Comparison of ENCODE assay signal across 20 mouse cellular contexts in the genomic region with DNA sequence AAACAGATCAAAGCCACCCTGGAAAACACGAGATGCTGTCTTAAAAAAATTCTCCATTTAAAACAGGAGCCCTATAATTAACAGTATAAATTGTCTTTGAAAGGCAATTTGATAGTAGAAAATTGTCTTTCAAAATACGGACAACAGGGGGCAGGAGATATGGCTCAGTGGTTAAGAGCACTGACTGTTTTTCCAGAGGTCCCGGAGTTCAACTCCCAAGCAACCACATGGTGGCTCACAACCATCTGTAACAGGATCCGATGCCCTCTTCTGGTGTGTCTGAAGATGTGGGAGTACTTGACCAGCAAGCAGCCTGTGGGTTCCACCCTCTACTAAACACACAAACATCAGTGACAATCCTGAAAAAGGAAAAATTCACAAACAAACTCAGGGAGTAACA.
A peak's percentile ranks its signal among the peaks of the same experiment; 100 is the strongest.
DNase-seq lines count a peak whose midpoint lies in the region; TF ChIP-seq lines count a peak whose summit lies in the region.
"Had no signal": no experiment of that assay in that cellular context is flagged by ENCODE, and none has a peak within 500 bp of the region (broad histone marks: within the 10 kb centered on the region; RNA-seq: fewer than 3 reads in every experiment).

No protein-coding gene starts in this region.

- TF ChIP-seq EP300 in heart, adult 2 months (IDR thresholded peaks at IDR 0.05; ENCODE audit: insufficient read depth, low read depth, low read length) = no peak
- no peak for TF ChIP-seq EP300 in CH12.LX (IDR thresholded peaks at IDR 0.05; ENCODE audit: low read length)

- H3K79me2 ChIP-seq in heart, adult 2 months (replicated peaks; ENCODE audit: control insufficient read depth, insufficient read depth, low read length) = no peaks in the 10 kb centered on the region
- H3K79me2 ChIP-seq in CH12.LX (replicated peaks; ENCODE audit: control insufficient read depth, extremely low read depth, insufficient read depth, poor library complexity, severe bottlenecking) = no peaks in the 10 kb centered on the region

- dilution Hi-C loops in CH12.LX (cut with MboI; ENCODE audit: extremely low pct_ligation_motif_present, extremely low pct_unique_long_range_greater_than_20kb, low sequenced_read_pairs) = no loop called here

- peaks cover 1% of the 10 kb centered on the region; the same call in 1 of the 2 replicates for H3K4me1 ChIP-seq in heart, adult 2 months (ENCODE audit: control insufficient read depth, insufficient read depth, low read length)
- H3K4me1 ChIP-seq in CH12.LX (ENCODE audit: control insufficient read depth in 1 of 2, insufficient read depth in 2 of 2) = peaks cover 9 to 22% of the 10 kb centered on the region in 2 experiments; a peak in 3 of 4 replicates
- H3K4me1 ChIP-seq: neural tube, embryonic 12.5 days had no signal

- no peaks in the 10 kb centered on the region for H3K27me3 ChIP-seq in heart, adult 2 months (ENCODE audit: control insufficient read depth, insufficient read depth, low read length)
- H3K27me3 ChIP-seq in CH12.LX (replicated peaks) = no peaks in the 10 kb centered on the region
- H3K27me3 ChIP-seq: heart, embryonic 13.5 days; liver, embryonic 12.5 days; neural tube, embryonic 12.5 days had no signal

- peak; percentile 36 for TF ChIP-seq CTCF in heart, adult 2 months (IDR thresholded peaks at IDR 0.05)
- peak; percentile 57 for TF ChIP-seq CTCF in layer of hippocampus, adult 2 months (conservative IDR thresholded peaks at IDR 0.05)
- peak in 1 of 2 experiments; percentile 63; a peak in 2 of 4 replicates for TF ChIP-seq CTCF in CH12.LX (conservative IDR thresholded peaks at IDR 0.05 in 1 of 2, IDR thresholded peaks at IDR 0.05 in 1 of 2; ENCODE audit: low read depth in 2 of 2, low read length in 2 of 2)

- no peak overlapping the region for H3K9ac ChIP-seq in heart, adult 2 months (ENCODE audit: low read depth, low read length)
- H3K9ac ChIP-seq in CH12.LX (ENCODE audit: insufficient read depth, low read depth) = no peak overlapping the region
- H3K9ac ChIP-seq: heart, embryonic 13.5 days; hindbrain, embryonic 14.5 days; liver, embryonic 12.5 days; lung, embryonic 14.5 days; neural tube, embryonic 12.5 days had no signal

- no peak overlapping the region for H3K4me2 ChIP-seq in CH12.LX (ENCODE audit: insufficient read depth, low read depth, poor library complexity, severe bottlenecking)
- H3K4me2 ChIP-seq: heart, embryonic 13.5 days; hindbrain, embryonic 14.5 days; liver, embryonic 12.5 days; lung, embryonic 14.5 days; midbrain, embryonic 11.5 days; neural tube, embryonic 12.5 days had no signal

- TF ChIP-seq POLR2A in heart, adult 2 months (IDR thresholded peaks at IDR 0.05; ENCODE audit: insufficient read depth, low read depth, low read length) = no peak
- TF ChIP-seq POLR2A in CH12.LX (IDR thresholded peaks at IDR 0.05; ENCODE audit: low read depth, low read length) = no peak

- intact Hi-C loops in heart, adult 2 months (cut with DNase I) = no loop called here

- TF ChIP-seq RAD21 in CH12.LX (IDR thresholded peaks at IDR 0.05; ENCODE audit: low read depth, low read length) = no peak; the same call in 1 of the 2 replicates

- no peak overlapping the region for H3K27ac ChIP-seq in heart, adult 2 months
- H3K27ac ChIP-seq in layer of hippocampus, adult 2 months = no peak overlapping the region
- H3K27ac ChIP-seq in CH12.LX (ENCODE audit: insufficient read depth, low read depth) = no peak overlapping the region
- H3K27ac ChIP-seq: embryonic facial prominence, embryonic 10.5 days; heart, embryonic 13.5 days; hindbrain, embryonic 14.5 days; liver, embryonic 12.5 days; neural tube, embryonic 12.5 days had no signal

- 86% methylated on average over 4 of the region's 4 CpGs for WGBS in heart, adult 2 months

- in situ Hi-C loops in CH12.LX (cut with MboI; ENCODE audit: low pct_ligation_motif_present, low pct_unique_long_range_greater_than_20kb, low sequenced_read_pairs) = no loop called here

- H3K4me3 ChIP-seq in heart, adult 2 months = no peak overlapping the region
- H3K4me3 ChIP-seq in layer of hippocampus, adult 2 months = no peak overlapping the region
- H3K4me3 ChIP-seq in CH12.LX (replicated peaks in 1 of 3; ENCODE audit: low read depth in 2 of 3, low read length in 2 of 3, poor library complexity in 1 of 3) = no peak overlapping the region
- H3K4me3 ChIP-seq: embryonic facial prominence, embryonic 10.5 days; heart, embryonic 13.5 days; liver, embryonic 12.5 days; neural tube, embryonic 12.5 days had no signal

- no peaks in the 10 kb centered on the region for H3K9me3 ChIP-seq in CH12.LX (replicated peaks; ENCODE audit: low read length)
- H3K9me3 ChIP-seq: embryonic facial prominence, embryonic 10.5 days; heart, embryonic 13.5 days; liver, embryonic 12.5 days; neural tube, embryonic 12.5 days had no signal

- H3K36me3 ChIP-seq in heart, adult 2 months (ENCODE audit: control insufficient read depth, insufficient read depth, low read length) = no peaks in the 10 kb centered on the region
- H3K36me3 ChIP-seq in CH12.LX (replicated peaks in 1 of 2; ENCODE audit: control insufficient read depth in 1 of 2, insufficient read depth in 1 of 2, low read length in 1 of 2) = no peaks in the 10 kb centered on the region
- H3K36me3 ChIP-seq: embryonic facial prominence, embryonic 10.5 days; heart, embryonic 13.5 days; liver, embryonic 12.5 days; neural tube, embryonic 12.5 days had no signal

- no peak for DNase-seq in heart, adult 2 months
- no peak for DNase-seq in heart, adult 18-20 months
- no peak for DNase-seq in layer of hippocampus, adult 2 months (ENCODE audit: low spot score in 2 of 2)
- DNase-seq in layer of hippocampus, adult 9-10 months (ENCODE audit: low spot score) = no peak
- DNase-seq in CH12.LX (ENCODE audit: extremely low read depth) (no peak), ZHBTc4 (ENCODE audit: low read depth, low spot score) (peak; percentile 36)
- DNase-seq in thymus, postnatal 4 days = no peak
- no peak for DNase-seq in lung, postnatal 10 days
- DNase-seq: cerebellum, adult 9-10 months; kidney, adult 18-20 months; layer of hippocampus, postnatal 36 days; lung, embryonic 14.5 days; right cerebral cortex, adult 18-20 months; thymus, postnatal 36 days had no signal

TF ChIP-seq in CH12.LX, 34 proteins besides CTCF, POLR2A, EP300 and RAD21:
- TF ChIP-seq SIN3A (IDR thresholded peaks at IDR 0.05; ENCODE audit: low read length) = no peak
- peak; percentile 24; the same call in 1 of the 2 replicates for TF ChIP-seq SMC3 (IDR thresholded peaks at IDR 0.05; ENCODE audit: low read depth, low read length)
